Mouse (Mus musculus) liver, embryonic 13.5 days (tissue): ENCODE measurements around the gene Mroh8. TPM values are rescaled to one million over a fixed set of nuclear protein-coding genes. Genes with fewer than 3 reads are reported as not detected.

Experiments used
- ATAC-seq: fragments of 200-750 bp; cut with Nextera tagmentation; 2 replicates; pipeline ENCODE4 v1.8.0; 2017; ENCODE audit warnings: low read depth, mild to moderate bottlenecking, moderate number of reproducible peaks, moderate library complexity
- DNase-seq: peaks from one replicate; pipeline ENCODE4 v3.0.0; 2022
- H3K27ac ChIP-seq: fragments of 300-500 bp; sonication (generic); 2 replicates; pipeline ENCODE4 v1.5.1; 2015; ENCODE audit warnings: moderate library complexity, mild to moderate bottlenecking, inconsistent platforms
- H3K27me3 ChIP-seq: fragments of 300-500 bp; sonication (generic); 2 replicates; pipeline ENCODE4 v1.6.1; 2015; ENCODE audit warnings: mild to moderate bottlenecking, inconsistent platforms
- H3K36me3 ChIP-seq: fragments of 300-500 bp; sonication (generic); 2 replicates; pipeline ENCODE4 v1.6.1; 2015; ENCODE audit warnings: mild to moderate bottlenecking, inconsistent platforms
- H3K4me1 ChIP-seq: fragments of 300-500 bp; sonication (generic); replicated peaks from 2 replicates; pipeline ENCODE4 v1.6.1; 2015; ENCODE audit warnings: inconsistent platforms
- H3K4me2 ChIP-seq: fragments of 300-500 bp; sonication (generic); 2 replicates; pipeline ENCODE4 v1.6.1; 2015; ENCODE audit warnings: inconsistent platforms, mild to moderate bottlenecking, moderate library complexity
- H3K4me3 ChIP-seq: fragments of 300-500 bp; sonication (generic); replicated peaks from 2 replicates; pipeline ENCODE4 v1.5.1; 2015; ENCODE audit warnings: mild to moderate bottlenecking, inconsistent platforms
- H3K9ac ChIP-seq: fragments of 300-500 bp; sonication (generic); 2 replicates; pipeline ENCODE4 v1.6.1; 2015; ENCODE audit warnings: mild to moderate bottlenecking, inconsistent platforms
- H3K9me3 ChIP-seq: fragments of 300-500 bp; sonication (generic); replicated peaks from 2 replicates; pipeline ENCODE4 v1.6.1; 2016; ENCODE audit warnings: inconsistent platforms
- WGBS: fragments of 180-500 bp; shearing (Covaris S2); methylation state at CpG from one replicate; pipeline ENCODE4 v1.1.7; 2015; ENCODE audit not compliant: insufficient replicate concordance; 5-methylcytosine and 5-hydroxymethylcytosine counted together
- polyA plus RNA-seq: library from polyadenylated mRNA; unstranded; fragments of >200 nt; fragmentation: Nextera tagmentation; extraction: Ambion mirVana; gene quantifications from 2 replicates; pipeline ENCODE4 v1.2.1, GENCODE M21; 2015

Gene Mroh8
- polyA plus RNA-seq, 1 experiment from 2014 or later = 0.23 TPM

- Histone ChIP-seq H3K9ac (no peak overlapping the region), H3K27me3 (no peaks in the 10 kb centered on the region), H3K27ac (no peak overlapping the region), H3K36me3 (peaks cover 99% of the 10 kb centered on the region), H3K4me2 (no peak overlapping the region), H3K9me3 (no peaks in the 10 kb centered on the region), H3K4me3 (no peak overlapping the region), H3K4me1 (no peaks in the 10 kb centered on the region)
- ATAC-seq (no peak), DNase-seq (no peak)
- 83% methylated on average over 6 of the region's 6 CpGs for WGBS
Observed at GRCm38 (mm10) chr2:157310963-157311637, 31.8 kb upstream of the Mroh8 start.

- no peak for ATAC-seq
- WGBS = 88% methylated on average over 8 of the region's 8 CpGs
Observed at GRCm38 (mm10) chr2:157309611-157310010, 30.3 kb upstream of the Mroh8 start.

GRCm38 (mm10) chr2:157308273-157308917 lies 29.0 kb upstream of the Mroh8 start:
- no peak overlapping the region for H3K9ac ChIP-seq
- ATAC-seq = no peak
- DNase-seq = no peak
- H3K4me1 ChIP-seq = no peaks in the 10 kb centered on the region
- no peak overlapping the region for H3K4me2 ChIP-seq
- H3K36me3 ChIP-seq = peaks cover 96% of the 10 kb centered on the region
- no peak overlapping the region; the same call in 1 of the 2 replicates for H3K27ac ChIP-seq
- H3K9me3 ChIP-seq = no peaks in the 10 kb centered on the region
- H3K4me3 ChIP-seq = no peak overlapping the region
- H3K27me3 ChIP-seq = no peaks in the 10 kb centered on the region
- WGBS = 90% methylated on average over 2 of the region's 2 CpGs

More at GRCm38 (mm10) chr2:157309611-157310010, 30.3 kb upstream of the Mroh8 start:
- H3K36me3 ChIP-seq = peaks cover 96% of the 10 kb centered on the region
- H3K27me3 ChIP-seq = no peaks in the 10 kb centered on the region
- no peaks in the 10 kb centered on the region for H3K9me3 ChIP-seq
- DNase-seq = no peak
- no peak overlapping the region for H3K27ac ChIP-seq
- no peak overlapping the region for H3K4me2 ChIP-seq
- no peaks in the 10 kb centered on the region for H3K4me1 ChIP-seq
- no peak overlapping the region for H3K9ac ChIP-seq
- H3K4me3 ChIP-seq = no peak overlapping the region

- Histone ChIP-seq H3K9ac (no peak overlapping the region), H3K4me1 (no peaks in the 10 kb centered on the region), H3K27me3 (no peaks in the 10 kb centered on the region), H3K9me3 (no peaks in the 10 kb centered on the region), H3K27ac (no peak overlapping the region), H3K4me3 (no peak overlapping the region), H3K36me3 (peaks cover 96% of the 10 kb centered on the region), H3K4me2 (no peak overlapping the region)
- ATAC-seq (no peak), DNase-seq (no peak)
- WGBS = 85% methylated on average over 4 of the region's 4 CpGs
Observed at GRCm38 (mm10) chr2:157307715-157308265, 28.4 kb upstream of the Mroh8 start.

GRCm38 (mm10) chr2:157306091-157307032 lies 27.0 kb upstream of the Mroh8 start:
- H3K9ac ChIP-seq = no peak overlapping the region
- H3K36me3 ChIP-seq = peaks cover 94% of the 10 kb centered on the region
- no peak overlapping the region for H3K27ac ChIP-seq

GRCm38 (mm10) chr2:157303096-157303495 lies 23.7 kb upstream of the Mroh8 start:
- no peak overlapping the region for H3K27ac ChIP-seq
- peaks cover 92% of the 10 kb centered on the region for H3K36me3 ChIP-seq
- ATAC-seq = no peak
- H3K27me3 ChIP-seq = no peaks in the 10 kb centered on the region
- H3K4me3 ChIP-seq = no peak overlapping the region
- H3K9me3 ChIP-seq = no peaks in the 10 kb centered on the region
- 80% methylated on average over 9 of the region's 9 CpGs for WGBS
- no peak overlapping the region for H3K9ac ChIP-seq
- no peak overlapping the region for H3K4me2 ChIP-seq
- no peak for DNase-seq
- H3K4me1 ChIP-seq = no peaks in the 10 kb centered on the region

More at GRCm38 (mm10) chr2:157306091-157307032, 27.0 kb upstream of the Mroh8 start:
- DNase-seq (no peak), ATAC-seq (no peak)
- no peaks in the 10 kb centered on the region for H3K4me1 ChIP-seq
- WGBS = 83% methylated on average over 7 of the region's 7 CpGs
- H3K4me3 ChIP-seq = no peak overlapping the region
- H3K4me2 ChIP-seq = no peak overlapping the region
- H3K27me3 ChIP-seq = no peaks in the 10 kb centered on the region
- H3K9me3 ChIP-seq = no peaks in the 10 kb centered on the region

GRCm38 (mm10) chr2:157300051-157300450 lies 20.7 kb upstream of the Mroh8 start:
- Histone ChIP-seq H3K4me3 (no peak overlapping the region), H3K9ac (no peak overlapping the region), H3K4me1 (no peaks in the 10 kb centered on the region), H3K27ac (no peak overlapping the region), H3K4me2 (no peak overlapping the region), H3K9me3 (no peaks in the 10 kb centered on the region), H3K27me3 (no peaks in the 10 kb centered on the region), H3K36me3 (peaks cover 93% of the 10 kb centered on the region)
- 87% methylated on average over 6 of the region's 6 CpGs for WGBS
- DNase-seq = no peak
- 0 out of 2 replicates have a peak, but pooled peaks have one; percentile 7 for ATAC-seq

GRCm38 (mm10) chr2:157296105-157296689 lies 16.8 kb upstream of the Mroh8 start:
- Histone ChIP-seq H3K9me3 (no peaks in the 10 kb centered on the region), H3K27me3 (no peaks in the 10 kb centered on the region), H3K27ac (no peak overlapping the region), H3K9ac (no peak overlapping the region), H3K4me2 (no peak overlapping the region), H3K4me1 (no peaks in the 10 kb centered on the region), H3K36me3 (peaks cover 96% of the 10 kb centered on the region), H3K4me3 (no peak overlapping the region)
- 75% methylated on average over 7 of the region's 7 CpGs for WGBS
- ATAC-seq (no peak), DNase-seq (no peak)

- no peak for ATAC-seq
- no peak overlapping the region for H3K27ac ChIP-seq
- H3K9ac ChIP-seq = no peak overlapping the region
- no peaks in the 10 kb centered on the region for H3K27me3 ChIP-seq
- H3K4me1 ChIP-seq = peaks cover 18% of the 10 kb centered on the region
- no peak overlapping the region for H3K4me2 ChIP-seq
- no peak overlapping the region for H3K4me3 ChIP-seq
- 23% methylated on average over 2 of the region's 2 CpGs for WGBS
- H3K9me3 ChIP-seq = no peaks in the 10 kb centered on the region
- peak; percentile 32 for DNase-seq
- peaks cover 98% of the 10 kb centered on the region for H3K36me3 ChIP-seq
Observed at GRCm38 (mm10) chr2:157292093-157292492, 12.7 kb upstream of the Mroh8 start.

GRCm38 (mm10) chr2:157288996-157289395 lies 9.6 kb upstream of the Mroh8 start:
- Histone ChIP-seq H3K4me1 (peaks cover 21% of the 10 kb centered on the region), H3K9ac (no peak overlapping the region; the same call in 1 of the 2 replicates), H3K27ac (0 out of 2 replicates have a peak overlapping the region, but pooled peaks have one; percentile 35), H3K9me3 (no peaks in the 10 kb centered on the region), H3K4me3 (no peak overlapping the region), H3K27me3 (no peaks in the 10 kb centered on the region), H3K4me2 (peak overlapping the region; percentile 17; the same call in 1 of the 2 replicates), H3K36me3 (peaks cover 95% of the 10 kb centered on the region)
- peak; percentile 16 for DNase-seq
- WGBS = 41% methylated on average over 5 of the region's 5 CpGs
- ATAC-seq = peak; percentile 76
